Mouse (Mus musculus): ENCODE data around the gene Sh3pxd2b. TPM values are rescaled to one million over a fixed set of nuclear protein-coding genes. Genes with fewer than 3 reads are reported as not detected.

Sh3pxd2b gene
- total RNA-seq, 4 experiments from 2014 or later = 9.1 to 12.6 (median 11.9) TPM

- no peak for DNase-seq (ENCODE audit: low spot score in 2 of 2)
These were observed 25.8 kb downstream of the Sh3pxd2b start for GRCm38 (mm10) chr11:32373266-32374026.

- no peak for DNase-seq (ENCODE audit: low spot score in 2 of 2)
These were observed 26.5 kb downstream of the Sh3pxd2b start for GRCm38 (mm10) chr11:32374027-32374589.

GRCm38 (mm10) chr11:32375104-32375535, 27.5 kb downstream of the Sh3pxd2b start:
- no peak for DNase-seq (ENCODE audit: low spot score in 2 of 2)

GRCm38 (mm10) chr11:32376086-32376485, 28.5 kb downstream of the Sh3pxd2b start:
- no peak for DNase-seq (ENCODE audit: low spot score in 2 of 2)

- DNase-seq (ENCODE audit: low spot score in 2 of 2) = no peak
These were observed 32.3 kb downstream of the Sh3pxd2b start for GRCm38 (mm10) chr11:32379910-32380309.

GRCm38 (mm10) chr11:32383341-32384134, 35.9 kb downstream of the Sh3pxd2b start:
- DNase-seq (ENCODE audit: low spot score in 2 of 2) = peak in 1 of 2 experiments; percentile 36

GRCm38 (mm10) chr11:32384135-32384801, 36.6 kb downstream of the Sh3pxd2b start:
- DNase-seq (ENCODE audit: low spot score in 2 of 2) = no peak

- no peak for DNase-seq (ENCODE audit: low spot score in 2 of 2)
These were observed 38.4 kb downstream of the Sh3pxd2b start for GRCm38 (mm10) chr11:32386043-32386442.

GRCm38 (mm10) chr11:32388064-32388463, 40.4 kb downstream of the Sh3pxd2b start:
- DNase-seq (ENCODE audit: low spot score in 2 of 2) = no peak

GRCm38 (mm10) chr11:32393095-32393494, 45.5 kb downstream of the Sh3pxd2b start:
- no peak for DNase-seq (ENCODE audit: low spot score in 2 of 2)

GRCm38 (mm10) chr11:32395791-32396190, 48.2 kb downstream of the Sh3pxd2b start:
- DNase-seq (ENCODE audit: low spot score in 2 of 2) = no peak

GRCm38 (mm10) chr11:32398446-32398845, 50.8 kb downstream of the Sh3pxd2b start:
- DNase-seq (ENCODE audit: low spot score in 2 of 2) = no peak

GRCm38 (mm10) chr11:32399261-32399660, 51.6 kb downstream of the Sh3pxd2b start:
- no peak for DNase-seq (ENCODE audit: low spot score in 2 of 2)

GRCm38 (mm10) chr11:32402712-32403111, 55.1 kb downstream of the Sh3pxd2b start:
- DNase-seq (ENCODE audit: low spot score in 2 of 2) = peak; percentile 43 to 93

GRCm38 (mm10) chr11:32404708-32405107, 57.1 kb downstream of the Sh3pxd2b start:
- DNase-seq (ENCODE audit: low spot score in 2 of 2) = no peak

GRCm38 (mm10) chr11:32407863-32408262, 60.2 kb downstream of the Sh3pxd2b start:
- no peak for DNase-seq (ENCODE audit: low spot score in 2 of 2)

- no peak for DNase-seq (ENCODE audit: low spot score in 2 of 2)
These were observed 61.4 kb downstream of the Sh3pxd2b start for GRCm38 (mm10) chr11:32409052-32409451.

- no peak for DNase-seq (ENCODE audit: low spot score in 2 of 2)
These were observed 62.4 kb downstream of the Sh3pxd2b start for GRCm38 (mm10) chr11:32409823-32410562.

GRCm38 (mm10) chr11:32420001-32420400, 72.4 kb downstream of the Sh3pxd2b start:
- DNase-seq (ENCODE audit: low spot score in 2 of 2) = no peak

GRCm38 (mm10) chr11:32423311-32423710, 75.7 kb downstream of the Sh3pxd2b start:
- DNase-seq (ENCODE audit: low spot score in 2 of 2) = no peak

- DNase-seq (ENCODE audit: low spot score in 2 of 2) = no peak
These were observed 77.0 kb downstream of the Sh3pxd2b start for GRCm38 (mm10) chr11:32424600-32424999.

Data from left cerebral cortex, adult 8-10 months (tissue).